Mouse (Mus musculus) heart, postnatal 25 days (tissue): ENCODE results near the gene Sdsl. TPM values are rescaled to one million over a fixed set of nuclear protein-coding genes. Genes with fewer than 3 reads are reported as not detected.

ENCODE experiments used
- DNase-seq: peaks from one replicate; pipeline ENCODE4 v3.0.0; 2022; ENCODE audit warnings: low spot score
- intact Hi-C: fragments of 180-260 bp; cut with DNase I; formaldehyde crosslinking; loops from one replicate; pipeline ENCODE4 v1.15.1; 2025
- total RNA-seq, 2 experiments: library from RNA; stranded (reverse); gene quantifications; 2 replicates each; pipeline ENCODE4 v1.2.3; 2021

Gene Sdsl
- total RNA-seq, 2 experiments from 2014 or later = 8.8 to 9.6 TPM

GRCm38 (mm10) chr5:120495703-120496226 lies 23.2 kb upstream of the Sdsl start:
- intact Hi-C loops = no loop called here
- DNase-seq = no peak

- no peak for DNase-seq
- intact Hi-C loops = no loop called here
Measured at GRCm38 (mm10) chr5:120495064-120495702, 22.6 kb upstream of the Sdsl start.

DNA sequence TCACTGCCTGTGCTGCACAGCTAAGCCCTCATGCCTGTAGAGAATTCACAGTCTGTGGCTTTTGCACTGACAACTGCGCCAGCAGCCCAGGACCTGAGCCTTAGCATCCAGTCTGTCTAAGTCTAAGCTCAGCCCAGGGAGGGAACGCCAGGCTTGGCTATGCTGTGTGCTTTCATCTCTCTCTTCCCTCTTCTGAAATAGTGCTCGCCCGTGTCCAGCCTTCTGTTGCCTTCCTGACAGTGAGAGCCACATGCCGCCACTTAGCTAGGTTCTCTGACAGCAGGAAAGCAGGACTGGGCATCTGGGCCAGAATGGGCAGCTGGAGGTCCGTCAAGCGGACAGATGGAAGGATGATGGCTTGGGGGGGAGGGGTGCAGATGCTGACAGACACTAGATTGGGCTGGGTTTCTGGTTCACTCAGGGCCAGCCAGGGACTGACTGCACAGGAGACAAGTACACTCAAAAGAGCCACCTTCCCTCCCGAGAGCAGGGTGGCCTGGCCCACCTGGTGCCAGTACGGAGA lies 21.3 kb upstream of the Sdsl start:
- intact Hi-C loops = no loop called here
- DNase-seq = no peak

DNA sequence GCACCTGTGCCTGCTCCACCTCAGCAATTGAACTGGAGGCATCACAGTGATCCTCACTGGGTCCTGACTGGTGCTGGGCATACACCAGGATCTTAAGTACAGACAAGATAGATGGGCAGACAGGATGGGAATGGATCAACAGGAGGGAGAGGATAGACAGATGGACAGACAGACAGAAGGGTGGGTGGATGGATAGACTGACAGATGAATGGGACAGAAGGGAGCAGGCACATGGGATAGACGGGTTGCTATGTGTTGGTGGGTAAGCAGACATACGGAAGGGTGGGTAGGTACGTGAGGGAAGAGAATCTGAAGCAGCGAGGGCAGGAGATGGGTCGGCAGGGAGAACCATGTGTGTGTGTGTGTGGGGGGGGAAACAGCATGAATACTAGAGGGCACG lies 20.8 kb upstream of the Sdsl start:
- DNase-seq = no peak
- intact Hi-C loops = no loop called here

DNA sequence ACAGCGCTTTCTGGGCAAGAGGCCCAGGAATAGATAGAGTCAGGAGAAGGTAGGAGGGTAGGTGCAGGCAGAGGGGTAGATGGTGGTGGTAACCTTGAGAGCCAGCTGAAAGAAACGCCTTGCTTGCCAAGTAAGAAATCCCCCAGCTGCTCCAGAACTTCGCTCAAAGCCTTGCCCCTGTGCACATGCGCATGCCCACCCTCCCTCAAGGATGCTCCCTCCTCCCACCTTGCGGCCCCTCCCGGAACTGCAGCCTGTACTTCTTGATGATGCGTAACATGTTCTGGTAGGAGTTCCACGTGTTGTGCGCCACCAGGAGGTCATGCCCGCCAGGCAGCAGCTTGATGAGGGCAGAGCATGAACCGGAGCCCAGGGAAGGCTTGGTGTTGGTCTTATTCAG lies 19.8 kb upstream of the Sdsl start:
- intact Hi-C loops = no loop called here
- no peak for DNase-seq

DNA sequence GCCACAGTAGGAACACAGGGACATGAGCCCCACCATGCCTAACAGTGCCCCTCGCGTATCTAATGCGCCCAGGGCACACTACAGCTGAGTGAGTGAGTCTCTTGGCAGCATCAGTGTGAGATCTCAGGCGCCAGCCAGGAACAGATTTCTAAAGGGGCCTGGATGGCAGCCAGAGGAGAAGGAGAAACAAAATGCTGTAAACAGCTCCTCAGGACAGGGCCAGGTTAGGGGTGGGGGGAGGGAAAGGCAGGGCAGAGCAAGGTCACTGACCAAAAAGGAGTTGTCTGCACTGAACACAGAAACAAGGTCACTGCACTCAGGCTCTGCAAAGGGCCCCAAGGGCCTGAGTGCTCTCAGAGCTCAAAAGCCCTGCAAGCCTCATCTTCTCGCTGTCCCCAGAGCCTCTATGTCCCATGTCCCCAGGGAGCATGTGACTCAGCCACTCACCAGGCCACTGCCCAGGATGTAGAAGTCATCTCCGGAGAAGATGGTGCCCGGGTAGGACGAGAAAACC lies 18.1 kb upstream of the Sdsl start:
- no peak for DNase-seq
- intact Hi-C loops = no loop called here

DNA sequence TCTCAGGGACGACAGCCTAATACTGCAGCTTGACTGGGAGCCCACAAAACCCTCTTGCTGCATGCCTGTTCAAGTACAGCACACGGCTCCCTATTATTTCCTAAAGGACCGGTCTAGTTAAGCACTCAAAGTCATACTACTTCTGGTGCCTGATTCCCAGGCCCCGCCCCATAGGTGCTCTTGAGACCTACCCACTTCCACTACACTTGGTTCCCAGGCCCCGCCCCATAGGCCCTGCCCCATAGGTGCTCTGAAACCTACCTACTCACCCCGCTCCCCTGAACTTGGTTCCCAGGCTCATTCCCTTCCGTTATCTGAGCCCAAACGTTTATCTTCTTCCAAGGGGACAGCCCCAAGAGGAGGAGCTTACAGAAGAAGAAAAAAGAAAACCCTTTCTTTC lies 15.2 kb upstream of the Sdsl start:
- no peak for DNase-seq
- intact Hi-C loops = no loop called here

DNA sequence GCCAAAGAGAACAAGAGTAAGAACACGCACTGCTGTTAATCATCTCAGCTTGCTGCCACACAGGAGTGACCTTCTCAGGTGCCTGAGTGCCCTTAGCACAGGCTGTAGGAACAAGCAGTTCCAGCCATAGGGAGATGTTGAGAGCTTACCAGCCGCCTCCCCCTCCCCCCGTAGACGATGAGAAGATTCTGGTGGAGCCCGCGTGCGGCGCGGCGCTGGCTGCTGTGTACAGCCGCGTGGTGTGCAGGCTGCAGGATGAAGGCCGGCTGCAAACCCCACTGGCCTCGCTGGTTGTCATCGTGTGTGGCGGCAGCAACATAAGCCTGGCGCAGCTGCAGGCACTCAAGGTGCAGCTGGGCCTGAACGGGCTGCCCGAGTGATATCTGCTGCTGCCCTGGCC lies 10.8 kb upstream of the Sdsl start:
- DNase-seq = no peak
- intact Hi-C loops = no loop called here

DNA sequence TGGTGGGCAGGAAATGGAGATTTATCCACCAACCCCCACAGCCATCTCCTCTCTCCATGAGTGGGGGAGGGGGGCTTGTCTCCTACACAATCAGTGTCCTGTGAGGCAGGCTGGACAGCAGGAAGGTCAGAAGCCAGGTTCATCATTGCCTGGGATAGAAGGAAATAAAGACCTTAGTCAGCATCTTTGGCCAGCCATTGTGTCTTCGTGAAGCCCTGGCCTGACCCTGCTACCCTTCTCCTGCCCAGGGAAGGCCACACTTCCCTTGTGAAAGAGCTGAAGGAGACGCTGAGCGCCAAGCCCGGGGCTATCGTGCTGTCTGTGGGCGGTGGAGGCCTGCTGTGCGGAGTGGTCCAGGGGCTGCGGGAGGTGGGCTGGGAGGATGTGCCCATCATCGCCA lies 8.6 kb upstream of the Sdsl start:
- no peak for DNase-seq
- intact Hi-C loops = no loop called here

- no peak for DNase-seq
- intact Hi-C loops = no loop called here
Measured at GRCm38 (mm10) chr5:120479538-120479937, 6.9 kb upstream of the Sdsl start.

DNA sequence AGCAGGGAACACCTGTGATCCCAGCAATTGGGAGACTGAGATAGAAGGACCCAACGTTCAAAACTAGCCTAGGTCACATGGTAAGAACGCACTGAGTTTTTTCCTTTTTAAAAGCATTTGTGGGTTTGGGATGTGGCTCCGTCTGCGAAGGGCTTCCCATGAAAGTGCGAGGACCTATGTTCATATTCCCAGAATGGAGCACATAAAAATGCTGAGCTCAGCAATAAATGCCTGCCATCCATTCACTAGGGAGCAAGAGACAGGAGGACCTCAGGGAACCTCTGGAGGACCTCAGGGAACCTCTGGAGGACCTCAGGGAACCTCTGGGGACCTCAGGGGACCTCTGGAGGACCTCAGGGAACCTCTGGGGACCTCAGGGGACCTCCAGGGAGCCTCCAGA lies 5.4 kb upstream of the Sdsl start:
- DNase-seq = no peak
- intact Hi-C loops = no loop called here

- intact Hi-C loops = no loop called here
- no peak for DNase-seq
Measured at GRCm38 (mm10) chr5:120476296-120476695, 3.7 kb upstream of the Sdsl start, which contains the start of gene Sds. Gene Sds (plus strand): TSS chr5:120476526.

DNA sequence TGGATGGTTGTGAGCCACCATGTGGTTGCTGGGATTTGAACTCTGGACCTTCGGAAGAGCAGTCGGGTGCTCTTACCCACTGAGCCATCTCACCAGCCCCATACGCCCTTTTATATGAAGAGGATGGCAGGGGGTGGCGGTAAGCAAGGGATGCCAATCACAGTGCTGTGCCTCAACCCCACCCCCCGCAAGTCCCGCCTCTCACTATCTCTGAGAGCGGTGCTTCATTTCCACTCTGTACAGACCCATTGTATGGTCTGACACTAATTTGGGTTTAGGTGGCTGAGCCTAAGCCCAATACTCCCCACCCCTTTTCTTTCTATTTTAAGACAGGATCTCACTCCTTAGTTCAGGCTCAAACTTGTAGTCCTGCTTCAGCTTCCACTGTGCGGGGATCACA lies 3.3 kb upstream of the Sdsl start:
- intact Hi-C loops = no loop called here
- DNase-seq = no peak

- intact Hi-C loops = no loop called here
- no peak for DNase-seq
Measured at GRCm38 (mm10) chr5:120473361-120473760, 751 bp upstream of the Sdsl start.

DNA sequence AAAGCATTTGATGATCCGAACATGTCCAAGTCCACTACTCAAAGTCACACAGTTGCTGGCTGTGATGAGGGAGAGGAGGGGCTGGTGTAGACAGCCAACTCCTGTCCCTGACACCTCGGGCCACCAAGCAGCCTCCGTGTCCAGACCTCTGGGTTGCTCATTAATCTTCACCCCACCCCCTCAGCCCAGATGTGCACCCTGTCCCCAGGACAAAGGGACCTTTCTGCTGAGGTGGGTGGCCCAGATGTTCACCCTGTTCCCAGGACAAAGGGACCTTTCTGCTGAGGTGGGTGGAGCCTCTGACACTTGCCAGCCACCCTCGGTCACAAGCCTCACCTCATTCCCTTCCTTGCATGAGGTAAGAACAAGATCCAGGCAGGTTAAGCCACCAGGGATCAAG lies 1.1 kb downstream of the Sdsl start:
- DNase-seq = no peak
- intact Hi-C loops = no loop called here

GRCm38 (mm10) chr5:120468830-120469229 lies 3.8 kb downstream of the Sdsl start:
- DNase-seq = no peak
- intact Hi-C loops = no loop called here

DNA sequence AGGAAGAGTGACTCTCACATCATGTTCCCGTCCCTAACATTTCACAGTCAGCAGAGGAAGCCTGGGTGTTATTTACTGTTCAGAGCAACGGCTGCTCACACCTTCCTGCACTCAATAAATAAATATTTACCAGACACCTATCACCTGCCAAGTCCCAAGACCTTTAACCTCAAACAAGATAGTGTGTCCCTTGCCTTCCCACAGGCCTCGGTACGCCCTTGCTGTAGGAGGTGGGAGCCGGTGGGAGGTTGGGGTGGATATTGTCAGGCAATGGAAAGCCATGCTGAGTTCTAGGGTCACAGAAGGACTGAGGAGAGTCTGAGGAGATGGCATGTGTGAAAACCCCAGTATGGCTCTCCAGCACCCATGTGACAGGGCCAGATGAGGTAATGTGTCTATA lies 4.3 kb downstream of the Sdsl start:
- intact Hi-C loops = no loop called here
- DNase-seq = no peak

GRCm38 (mm10) chr5:120467026-120467425 lies 5.6 kb downstream of the Sdsl start:
- DNase-seq = no peak
- intact Hi-C loops = no loop called here

- peak; percentile 31 for DNase-seq
- intact Hi-C loops = no loop called here
Measured at GRCm38 (mm10) chr5:120465860-120466259, 6.8 kb downstream of the Sdsl start.

GRCm38 (mm10) chr5:120465062-120465461 lies 7.5 kb downstream of the Sdsl start:
- intact Hi-C loops = no loop called here
- DNase-seq = no peak

DNA sequence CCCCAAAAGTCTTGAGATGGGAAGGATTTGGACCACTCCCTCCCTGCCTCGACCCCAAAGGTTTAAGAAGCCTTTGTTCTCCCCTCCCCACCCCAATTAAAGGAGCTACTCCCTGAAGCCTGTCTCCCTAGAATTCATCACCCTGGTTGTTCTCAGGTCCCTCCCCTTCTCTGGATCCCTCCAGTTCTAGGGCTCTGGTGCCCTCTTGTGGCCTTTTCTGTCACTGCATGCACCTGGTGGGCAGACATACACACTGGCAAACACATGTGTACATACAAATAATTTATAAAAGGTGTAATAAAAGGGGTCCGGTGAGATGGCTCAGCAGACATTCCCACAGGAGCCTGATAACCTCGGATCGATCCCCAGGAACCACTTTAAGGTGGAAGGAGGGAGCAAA lies 8.3 kb downstream of the Sdsl start:
- DNase-seq = no peak
- intact Hi-C loops = no loop called here

GRCm38 (mm10) chr5:120461902-120462301 lies 10.7 kb downstream of the Sdsl start:
- DNase-seq = no peak
- intact Hi-C loops = no loop called here
